Mouse (Mus musculus): ENCODE results near the gene Iqcf1. TPM values are rescaled to one million over a fixed set of nuclear protein-coding genes. Genes with fewer than 3 reads are reported as not detected.
"Not testable (repeated sequence)": the region's sequence is repeated elsewhere in the genome, so short reads cannot be mapped to it uniquely, and the experiment has no call there.

The Iqcf1 gene
- polyA plus RNA-seq, 1 experiment from 2014 or later = not detected

DNA sequence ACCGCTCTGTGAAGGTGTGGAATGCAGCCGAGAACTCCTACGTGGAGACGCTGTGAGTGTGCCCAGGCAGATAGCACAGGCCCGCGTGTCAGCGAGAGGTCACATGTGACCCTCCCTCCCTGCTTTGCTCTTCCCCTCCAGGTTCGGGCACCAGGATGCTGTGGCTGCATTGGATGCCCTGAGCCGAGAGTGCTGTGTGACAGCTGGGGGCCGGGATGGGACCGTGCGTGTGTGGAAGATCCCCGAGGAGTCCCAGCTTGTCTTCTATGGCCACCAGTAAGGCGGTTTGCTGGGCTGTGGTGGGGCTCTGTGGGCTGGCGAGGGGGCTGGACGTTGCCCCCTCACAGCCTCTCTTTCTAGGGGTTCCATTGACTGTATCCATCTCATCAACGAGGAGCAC is 16.2 kb upstream of the Iqcf1 start:
- no peaks in the 10 kb centered on the region for H3K9me3 ChIP-seq (ENCODE audit: control insufficient read depth, low read length)
- no peak overlapping the region for H3K4me2 ChIP-seq (ENCODE audit: low read depth, low read length)
- H3K4me1 ChIP-seq (ENCODE audit: control insufficient read depth, insufficient read depth, low read length) = no peaks in the 10 kb centered on the region
- WGBS = 95% methylated on average over 17 of the region's 17 CpGs
- no peak overlapping the region for H3K27ac ChIP-seq (ENCODE audit: low read depth, low read length)
- peaks cover 10% of the 10 kb centered on the region for H3K36me3 ChIP-seq (ENCODE audit: control insufficient read depth, insufficient read depth, low read length)
- H3K27me3 ChIP-seq (ENCODE audit: control insufficient read depth, insufficient read depth, low read length) = no peaks in the 10 kb centered on the region
- no peak overlapping the region for H3K4me3 ChIP-seq (ENCODE audit: low read depth, low read length)
- ATAC-seq (ENCODE audit: low read depth) = no peak
- no peak overlapping the region for H3K9ac ChIP-seq (replicated peaks; ENCODE audit: low read depth, low read length)

DNA sequence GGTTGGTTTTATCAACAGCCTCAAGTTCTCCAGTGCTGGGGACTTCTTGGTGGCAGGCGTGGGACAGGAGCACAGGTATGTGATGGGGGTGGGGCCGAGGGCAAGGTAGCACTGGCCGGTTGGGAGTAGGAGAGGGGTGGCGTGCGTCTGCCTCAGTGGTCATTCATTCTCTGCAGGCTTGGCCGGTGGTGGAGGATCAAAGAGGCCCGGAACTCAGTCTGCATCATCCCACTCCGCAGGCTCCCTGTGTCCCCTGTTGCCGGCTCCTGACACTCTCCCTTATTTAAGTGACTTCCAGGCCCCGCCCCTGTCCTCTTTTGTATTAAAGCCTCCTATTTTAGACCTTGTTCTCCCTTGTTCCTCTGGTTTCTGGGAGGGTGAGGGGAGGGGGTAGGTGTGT is 14.7 kb upstream of the Iqcf1 start:
- H3K9ac ChIP-seq (replicated peaks; ENCODE audit: low read depth, low read length) = no peak overlapping the region
- no peak overlapping the region for H3K27ac ChIP-seq (ENCODE audit: low read depth, low read length)
- H3K4me3 ChIP-seq (ENCODE audit: low read depth, low read length) = no peak overlapping the region
- no peaks in the 10 kb centered on the region for H3K4me1 ChIP-seq (ENCODE audit: control insufficient read depth, insufficient read depth, low read length)
- H3K4me2 ChIP-seq (ENCODE audit: low read depth, low read length) = no peak overlapping the region
- H3K9me3 ChIP-seq (ENCODE audit: control insufficient read depth, low read length) = no peaks in the 10 kb centered on the region
- ATAC-seq (ENCODE audit: low read depth) = no peak
- WGBS = 76% methylated on average over 10 of the region's 10 CpGs
- H3K27me3 ChIP-seq (ENCODE audit: control insufficient read depth, insufficient read depth, low read length) = no peaks in the 10 kb centered on the region
- peaks cover 10% of the 10 kb centered on the region for H3K36me3 ChIP-seq (ENCODE audit: control insufficient read depth, insufficient read depth, low read length)

DNA sequence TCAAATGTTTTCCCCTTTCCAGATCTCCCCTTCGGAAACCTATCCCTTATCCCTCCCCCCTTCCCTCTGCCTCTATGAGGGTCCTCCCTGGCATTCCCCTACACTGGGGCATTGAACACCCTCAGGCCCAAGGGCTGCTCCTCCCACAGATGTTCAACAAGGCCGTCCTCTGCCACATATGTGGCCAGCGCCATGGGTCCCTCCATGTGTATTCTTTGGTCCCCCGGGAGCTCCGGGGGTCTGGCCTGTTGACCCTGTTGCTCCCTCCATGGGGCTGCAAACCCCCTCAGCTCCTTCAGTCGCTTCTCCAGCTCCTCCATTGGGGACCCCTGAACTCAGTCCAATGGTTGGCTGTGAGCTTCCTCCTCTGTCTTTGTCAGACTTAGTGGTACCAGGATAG is 12.2 kb upstream of the Iqcf1 start:
- H3K4me3 ChIP-seq (ENCODE audit: low read depth, low read length); H3K4me2 ChIP-seq (ENCODE audit: low read depth, low read length); ATAC-seq (ENCODE audit: low read depth); H3K9ac ChIP-seq (replicated peaks; ENCODE audit: low read depth, low read length); H3K9me3 ChIP-seq (ENCODE audit: control insufficient read depth, low read length); H3K27me3 ChIP-seq (ENCODE audit: control insufficient read depth, insufficient read depth, low read length); H3K36me3 ChIP-seq (ENCODE audit: control insufficient read depth, insufficient read depth, low read length); H3K27ac ChIP-seq (ENCODE audit: low read depth, low read length); H3K4me1 ChIP-seq (ENCODE audit: control insufficient read depth, insufficient read depth, low read length): not testable (repeated sequence)
- 89% methylated on average over 6 of the region's 6 CpGs for WGBS

DNA sequence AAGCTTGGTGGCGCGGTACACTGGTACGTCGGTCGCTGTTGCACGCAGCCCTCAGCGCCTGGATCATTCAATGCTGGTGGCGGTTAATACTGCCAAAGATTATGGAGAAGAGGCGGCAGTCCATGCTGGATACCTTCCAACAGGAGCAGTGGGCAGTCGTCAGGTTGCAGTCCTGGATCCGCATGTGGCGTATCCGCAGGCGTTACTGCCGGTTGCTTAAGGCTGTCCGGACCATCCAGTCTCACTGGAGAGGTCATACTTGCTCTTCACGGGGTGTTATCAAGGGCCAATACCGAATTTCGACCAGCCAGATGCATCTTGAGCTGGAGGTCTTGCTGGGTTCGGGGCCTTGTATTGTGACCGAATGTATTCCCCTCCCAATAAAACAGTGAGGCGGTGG is 2.1 kb downstream of the Iqcf1 start:
- Histone ChIP-seq H3K36me3 (ENCODE audit: control insufficient read depth, insufficient read depth, low read length) (no peaks in the 10 kb centered on the region), H3K27me3 (ENCODE audit: control insufficient read depth, insufficient read depth, low read length) (no peaks in the 10 kb centered on the region), H3K4me3 (ENCODE audit: low read depth, low read length) (no peak overlapping the region), H3K9ac (replicated peaks; ENCODE audit: low read depth, low read length) (no peak overlapping the region), H3K27ac (ENCODE audit: low read depth, low read length) (no peak overlapping the region), H3K9me3 (ENCODE audit: control insufficient read depth, low read length) (no peaks in the 10 kb centered on the region), H3K4me1 (ENCODE audit: control insufficient read depth, insufficient read depth, low read length) (no peaks in the 10 kb centered on the region), H3K4me2 (ENCODE audit: low read depth, low read length) (no peak overlapping the region)
- ATAC-seq (ENCODE audit: low read depth) = no peak
- WGBS = 87% methylated on average over 22 of the region's 22 CpGs

DNA sequence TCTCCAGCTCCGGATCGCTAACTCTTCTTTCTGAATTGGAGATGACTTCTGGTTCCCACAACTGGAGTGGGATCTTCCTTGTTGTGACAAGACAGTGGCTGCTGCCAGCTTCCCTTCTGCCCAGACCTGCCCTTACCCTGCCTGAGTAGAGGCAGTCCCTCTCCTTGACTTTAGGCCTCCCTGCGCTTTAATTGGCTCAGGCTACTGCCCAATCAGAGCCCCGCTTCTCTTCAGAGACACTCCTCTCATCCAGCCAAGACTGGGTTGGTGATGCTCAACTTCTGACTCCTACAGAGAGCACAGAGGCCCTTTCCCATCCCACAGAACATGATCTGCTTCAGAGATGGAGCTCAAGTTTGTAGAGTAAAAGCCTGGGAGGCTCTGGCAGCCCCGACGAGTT is 4.5 kb downstream of the Iqcf1 start:
- no peaks in the 10 kb centered on the region for H3K27me3 ChIP-seq (ENCODE audit: control insufficient read depth, insufficient read depth, low read length)
- no peak overlapping the region for H3K9ac ChIP-seq (replicated peaks; ENCODE audit: low read depth, low read length)
- WGBS = 77% methylated on average over 6 of the region's 6 CpGs
- H3K4me3 ChIP-seq (ENCODE audit: low read depth, low read length) = no peak overlapping the region
- no peaks in the 10 kb centered on the region for H3K4me1 ChIP-seq (ENCODE audit: control insufficient read depth, insufficient read depth, low read length)
- H3K9me3 ChIP-seq (ENCODE audit: control insufficient read depth, low read length) = no peaks in the 10 kb centered on the region
- no peak overlapping the region for H3K4me2 ChIP-seq (ENCODE audit: low read depth, low read length)
- H3K27ac ChIP-seq (ENCODE audit: low read depth, low read length) = no peak overlapping the region
- ATAC-seq (ENCODE audit: low read depth) = no peak
- no peaks in the 10 kb centered on the region for H3K36me3 ChIP-seq (ENCODE audit: control insufficient read depth, insufficient read depth, low read length)

DNA sequence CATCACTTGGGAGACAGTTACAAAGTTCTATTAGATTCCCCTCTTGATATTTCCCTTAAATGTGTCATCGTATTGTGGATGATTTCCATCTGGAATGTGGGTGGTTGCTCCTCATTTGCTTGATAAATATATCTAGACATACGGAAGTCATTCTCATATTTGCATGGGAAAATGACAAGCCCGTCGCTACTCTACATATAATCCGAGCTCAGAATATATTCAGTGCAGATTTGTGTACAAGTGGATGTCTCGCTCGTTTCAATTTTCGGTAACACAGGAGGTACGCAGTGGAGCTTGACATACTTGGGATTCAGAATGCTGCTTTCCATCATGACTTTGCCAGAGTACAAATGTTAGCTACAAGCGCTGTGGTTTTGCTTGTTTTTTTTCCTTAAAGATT is 9.6 kb downstream of the Iqcf1 start:
- no peak overlapping the region for H3K4me2 ChIP-seq (ENCODE audit: low read depth, low read length)
- H3K27me3 ChIP-seq (ENCODE audit: control insufficient read depth, insufficient read depth, low read length) = no peaks in the 10 kb centered on the region
- no peak overlapping the region for H3K4me3 ChIP-seq (ENCODE audit: low read depth, low read length)
- H3K9me3 ChIP-seq (ENCODE audit: control insufficient read depth, low read length) = no peaks in the 10 kb centered on the region
- H3K27ac ChIP-seq (ENCODE audit: low read depth, low read length) = no peak overlapping the region
- no peaks in the 10 kb centered on the region for H3K4me1 ChIP-seq (ENCODE audit: control insufficient read depth, insufficient read depth, low read length)
- no peaks in the 10 kb centered on the region for H3K36me3 ChIP-seq (ENCODE audit: control insufficient read depth, insufficient read depth, low read length)
- WGBS = 95% methylated on average over 10 of the region's 10 CpGs
- no peak for ATAC-seq (ENCODE audit: low read depth)
- no peak overlapping the region for H3K9ac ChIP-seq (replicated peaks; ENCODE audit: low read depth, low read length)

DNA sequence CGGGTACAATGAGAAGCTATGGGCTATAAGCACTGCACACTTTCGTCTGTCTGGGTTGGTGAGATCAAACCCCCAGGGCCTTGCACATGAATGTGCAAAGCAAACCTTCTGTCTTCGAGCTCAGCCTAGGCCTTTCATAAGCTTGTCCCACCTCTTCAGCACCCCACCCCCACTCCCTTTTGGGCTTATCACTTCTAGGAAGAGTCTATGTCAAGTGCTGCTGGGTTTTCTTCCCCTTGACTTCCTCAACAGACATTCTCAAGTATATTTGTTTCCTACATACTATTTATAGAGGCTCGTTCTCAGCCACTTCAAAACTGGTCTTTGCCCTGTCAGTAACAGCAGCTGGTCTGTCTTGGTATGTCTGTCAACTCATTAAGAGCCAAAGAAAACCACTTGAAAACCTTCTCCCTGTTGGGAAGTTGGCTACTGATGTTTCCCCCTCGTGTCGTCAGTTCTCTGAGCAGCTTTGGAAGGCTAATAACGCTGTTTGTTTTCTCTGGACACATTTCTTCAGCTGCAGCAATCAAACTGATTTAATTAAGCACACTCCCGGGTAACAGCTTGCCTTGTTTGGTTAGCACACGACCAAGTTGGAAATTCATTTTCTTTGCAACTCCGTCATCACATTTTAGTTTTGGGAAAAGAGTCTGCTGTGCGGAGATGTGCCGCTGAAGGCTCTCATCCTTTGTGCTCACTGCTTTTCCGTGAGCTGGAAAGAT is 13.1 kb downstream of the Iqcf1 start:
- Histone ChIP-seq H3K9me3 (ENCODE audit: control insufficient read depth, low read length) (no peaks in the 10 kb centered on the region), H3K27me3 (ENCODE audit: control insufficient read depth, insufficient read depth, low read length) (no peaks in the 10 kb centered on the region), H3K36me3 (ENCODE audit: control insufficient read depth, insufficient read depth, low read length) (no peaks in the 10 kb centered on the region), H3K9ac (replicated peaks; ENCODE audit: low read depth, low read length) (no peak overlapping the region), H3K4me1 (ENCODE audit: control insufficient read depth, insufficient read depth, low read length) (no peaks in the 10 kb centered on the region), H3K27ac (ENCODE audit: low read depth, low read length) (no peak overlapping the region), H3K4me2 (ENCODE audit: low read depth, low read length) (no peak overlapping the region), H3K4me3 (ENCODE audit: low read depth, low read length) (no peak overlapping the region)
- 75% methylated on average over 13 of the region's 13 CpGs for WGBS
- no peak for ATAC-seq (ENCODE audit: low read depth)

DNA sequence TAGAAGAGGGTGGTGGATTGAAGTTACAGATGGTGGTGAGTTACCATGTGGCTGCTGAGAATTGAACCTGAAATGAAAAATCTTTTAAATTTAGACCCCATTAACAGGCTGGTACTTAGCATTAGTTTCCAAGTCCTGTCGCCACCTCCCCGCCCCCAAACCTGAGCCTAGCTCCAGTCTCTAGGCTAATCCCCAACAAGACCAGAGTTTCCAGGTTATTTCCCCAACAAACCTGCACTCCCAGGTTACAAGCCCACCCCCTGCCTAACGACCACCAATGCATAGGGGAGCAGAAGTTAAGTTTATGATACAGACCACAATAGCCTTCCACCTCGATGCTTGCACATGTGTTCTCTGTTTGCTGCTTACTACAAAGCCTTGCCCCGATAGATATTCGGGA is 13.8 kb downstream of the Iqcf1 start:
- Histone ChIP-seq H3K36me3 (ENCODE audit: control insufficient read depth, insufficient read depth, low read length) (no peaks in the 10 kb centered on the region), H3K4me3 (ENCODE audit: low read depth, low read length) (no peak overlapping the region), H3K9me3 (ENCODE audit: control insufficient read depth, low read length) (no peaks in the 10 kb centered on the region), H3K27ac (ENCODE audit: low read depth, low read length) (no peak overlapping the region), H3K4me1 (ENCODE audit: control insufficient read depth, insufficient read depth, low read length) (no peaks in the 10 kb centered on the region), H3K27me3 (ENCODE audit: control insufficient read depth, insufficient read depth, low read length) (no peaks in the 10 kb centered on the region), H3K9ac (replicated peaks; ENCODE audit: low read depth, low read length) (no peak overlapping the region), H3K4me2 (ENCODE audit: low read depth, low read length) (no peak overlapping the region)
- ATAC-seq (ENCODE audit: low read depth) = no peak
- WGBS = 82% methylated on average over 6 of the region's 6 CpGs

DNA sequence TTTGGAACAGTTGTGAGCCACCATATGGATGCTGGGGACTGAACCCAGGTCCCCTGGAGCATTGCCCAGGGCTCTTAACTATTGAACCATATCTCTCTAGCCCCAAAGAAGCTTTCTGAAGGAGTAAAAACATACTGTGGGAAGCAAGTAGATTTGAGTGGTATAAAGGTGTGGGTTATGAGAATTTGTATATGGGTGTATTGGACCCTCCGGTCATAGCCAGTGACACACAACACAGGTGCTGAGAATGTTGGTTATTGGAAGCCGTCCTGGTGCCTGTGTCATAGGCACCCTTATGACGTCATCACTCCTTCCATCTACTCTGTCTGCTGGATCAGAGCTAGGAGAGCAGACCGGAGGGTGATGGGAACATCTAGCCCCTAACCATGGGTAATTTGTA is 14.5 kb downstream of the Iqcf1 start, which contains the start of gene Iqcf5:
TSS of gene Iqcf5 (plus strand) at position 301 of the 400 bp plus-strand sequence.
- H3K4me3 ChIP-seq (ENCODE audit: low read depth, low read length) = no peak within 1 kb of the TSS
- ATAC-seq (ENCODE audit: low read depth) = no peak

More for the DNA sequence above, 14.5 kb downstream of the Iqcf1 start, which contains the start of gene Iqcf5:
- Histone ChIP-seq H3K9ac (replicated peaks; ENCODE audit: low read depth, low read length) (no peak within 1 kb of the TSS), H3K27me3 (ENCODE audit: control insufficient read depth, insufficient read depth, low read length) (no peaks in the 10 kb centered on the region), H3K4me2 (ENCODE audit: low read depth, low read length) (no peak within 1 kb of the TSS), H3K4me1 (ENCODE audit: control insufficient read depth, insufficient read depth, low read length) (no peaks in the 10 kb centered on the region), H3K9me3 (ENCODE audit: control insufficient read depth, low read length) (no peaks in the 10 kb centered on the region), H3K27ac (ENCODE audit: low read depth, low read length) (no peak within 1 kb of the TSS), H3K36me3 (ENCODE audit: control insufficient read depth, insufficient read depth, low read length) (no peaks in the 10 kb centered on the region)
- 89% methylated on average over 4 of the region's 4 CpGs for WGBS
